Mouse (Mus musculus): Measurements from ENCODE around the gene Tab1. TPM values are rescaled to one million over a fixed set of nuclear protein-coding genes. Genes with fewer than 3 reads are reported as not detected.

Tab1 gene
- total RNA-seq, 4 experiments from 2014 or later, result 27.3 to 29.5 (median 29.0) TPM

- DNase-seq (ENCODE audit: low spot score in 2 of 2), result peak; percentile 61 to 75
These were observed 69.3 kb downstream of the Tab1 start for GRCm38 (mm10) chr15:80202111-80202775.

DNA sequence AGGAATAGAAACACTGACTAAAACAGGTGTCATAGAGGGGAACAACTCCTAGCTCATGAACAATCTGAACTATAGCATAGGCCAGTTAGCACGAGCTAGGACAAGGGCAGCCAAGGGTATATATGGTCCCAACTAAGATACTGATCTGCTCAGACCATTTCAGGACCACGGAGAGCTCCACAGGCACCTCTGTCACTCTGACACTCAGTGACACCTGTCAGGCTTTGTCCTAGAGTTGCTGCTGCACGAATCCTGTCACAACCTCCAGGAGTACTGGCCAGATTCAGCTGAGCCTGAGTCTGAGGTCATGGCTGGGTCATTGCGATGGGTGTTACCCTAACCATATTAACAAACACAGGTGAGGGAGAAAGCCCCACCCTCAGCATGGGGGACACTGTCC lies 70.5 kb downstream of the Tab1 start:
- no peak for DNase-seq (ENCODE audit: low spot score in 2 of 2)

DNA sequence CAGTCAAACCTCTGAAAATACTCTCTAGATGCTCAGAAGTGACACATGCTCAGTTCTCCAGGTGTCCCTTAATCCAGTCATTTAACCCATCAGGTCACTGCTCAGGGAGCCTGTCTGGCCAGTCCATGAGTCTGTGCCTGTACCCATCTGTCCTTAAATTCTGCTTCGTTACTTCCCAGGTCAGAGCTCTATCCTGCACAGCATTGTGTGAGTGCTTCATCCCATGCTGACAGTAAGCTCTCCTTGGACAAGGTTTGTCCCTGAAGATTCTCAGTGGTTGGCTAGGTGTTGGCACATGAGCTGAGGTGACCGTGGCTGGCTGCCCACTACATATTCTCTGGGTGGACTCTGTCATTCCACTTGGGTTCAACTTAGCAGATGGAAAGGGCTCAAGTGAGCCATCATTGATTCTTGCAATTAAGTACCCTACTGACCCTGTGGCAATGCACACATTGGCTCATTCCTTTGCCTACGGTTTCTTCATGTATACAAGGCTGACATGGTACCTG lies 73.2 kb downstream of the Tab1 start:
- no peak for DNase-seq (ENCODE audit: low spot score in 2 of 2)

GRCm38 (mm10) chr15:80208446-80208845 lies 75.5 kb downstream of the Tab1 start:
- no peak for DNase-seq (ENCODE audit: low spot score in 2 of 2)

Other genes starting within 250 kb of the Tab1 start
- 10 to 100 TPM in 2 of 4 experiments, 1 to 10 TPM in 2; 5.3 to 11.9 (median 8.3) TPM for gene Apobec3, start 241.5 kb upstream of the Tab1 start, total RNA-seq (2022)
- 10 to 100 TPM; 46.0 to 62.9 (median 52.2) TPM for gene Cbx7, start 162.0 kb upstream of the Tab1 start, total RNA-seq (2022)
- gene Pdgfb, start 118.2 kb upstream of the Tab1 start, total RNA-seq (2022), result 10 to 100 TPM; 30.3 to 38.4 (median 34.6) TPM
- 100 to 1,000 TPM; 383 to 406 (median 399) TPM for gene Syngr1, start 41.8 kb upstream of the Tab1 start, total RNA-seq (2022)
- 100 to 1,000 TPM; 431 to 611 (median 527) TPM for gene Rpl3, start 41.3 kb upstream of the Tab1 start, total RNA-seq (2022)
- 100 to 1,000 TPM; 112 to 115 (median 114) TPM for gene Mgat3, start 40.6 kb downstream of the Tab1 start, total RNA-seq (2022)
- gene Mief1, start 100.9 kb downstream of the Tab1 start, total RNA-seq (2022), result 10 to 100 TPM; 27.6 to 34.5 (median 32.5) TPM
- gene AC140267.1, start 102.7 kb downstream of the Tab1 start, total RNA-seq (2022), result 10 to 100 TPM in 3 of 4 experiments, 1 to 10 TPM in 1; 7.2 to 42.3 (median 29.6) TPM
- 100 to 1,000 TPM in 2 of 4 experiments, 10 to 100 TPM in 2; 97.7 to 104 (median 99.8) TPM for gene Atf4, start 122.1 kb downstream of the Tab1 start, total RNA-seq (2022)
- gene Rps19bp1, start 131.2 kb downstream of the Tab1 start, total RNA-seq (2022), result 10 to 100 TPM; 29.9 to 41.0 (median 34.0) TPM
- 10 to 100 TPM; 37.6 to 48.2 (median 41.8) TPM for gene Cacna1i, start 154.1 kb downstream of the Tab1 start, total RNA-seq (2022)